Mouse (Mus musculus) thymus, postnatal 14 days (tissue): ENCODE results near the gene Gucy2g.

Experiments
- DNase-seq: peaks from one replicate; pipeline ENCODE4 v3.0.0; 2021

The Gucy2g gene

DNA sequence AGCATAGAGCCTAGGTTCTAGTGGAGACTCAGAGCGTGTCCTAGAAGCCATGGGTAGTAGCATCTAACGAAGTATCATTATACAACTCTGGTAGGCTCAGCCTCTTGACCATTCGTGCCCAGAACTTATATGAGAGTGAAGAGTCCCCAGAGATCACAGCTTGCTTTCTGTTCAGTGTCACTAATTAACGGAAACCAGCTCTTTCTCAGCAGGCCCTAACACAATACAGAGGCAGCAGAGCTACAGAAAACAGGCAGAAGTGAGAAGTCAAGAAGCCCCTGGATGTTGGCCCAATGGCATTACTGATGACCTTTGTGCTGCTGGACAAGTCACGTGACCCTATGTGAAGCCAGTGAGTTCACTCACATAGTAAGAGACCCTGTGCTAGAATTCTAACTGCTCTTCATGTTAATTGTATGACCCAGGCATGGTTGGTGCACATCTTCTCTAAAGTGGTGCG, at the start of gene Gucy2g:
TSS of gene Gucy2g (minus strand) at position 51 of the 460 bp plus-strand sequence.
- no peak for DNase-seq

DNA sequence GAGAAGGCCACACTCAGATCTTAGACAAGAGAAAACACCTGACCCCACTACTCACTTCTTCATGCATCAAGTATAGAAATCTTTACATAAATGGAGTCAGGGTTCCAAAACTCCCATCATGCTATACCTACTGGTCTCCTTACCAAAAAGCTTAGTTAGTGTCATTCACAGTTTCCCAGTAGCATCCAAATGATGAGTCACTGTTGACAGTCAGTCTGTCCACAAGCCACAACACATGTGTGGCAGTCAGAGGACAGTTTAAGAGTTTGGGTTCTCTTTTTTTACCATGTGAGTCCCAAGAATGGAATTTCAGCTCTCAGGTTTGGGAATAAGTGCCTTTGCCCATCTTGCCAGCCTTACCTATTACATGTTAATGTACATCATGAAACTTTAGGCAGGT, 47.9 kb upstream of the Gucy2g start:
- no peak for DNase-seq

DNA sequence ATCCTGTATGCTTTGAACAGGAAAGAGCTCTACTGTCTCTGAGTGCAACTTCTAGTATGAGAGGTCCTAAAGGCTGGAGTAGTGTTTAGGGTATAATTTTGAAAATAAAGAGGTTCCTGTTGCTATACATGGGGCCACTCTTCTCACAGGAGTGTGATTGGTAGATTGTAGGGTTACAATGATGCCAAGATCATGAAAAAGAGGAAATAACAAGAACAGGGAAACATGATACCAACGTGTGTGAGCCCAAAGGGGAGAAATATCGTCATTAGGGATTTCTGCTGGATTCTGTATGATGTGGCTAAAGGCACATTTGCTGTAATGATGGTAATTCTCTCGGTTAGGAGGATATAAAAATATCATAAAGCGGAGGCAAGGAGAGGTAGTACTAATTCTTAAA, 45.0 kb upstream of the Gucy2g start:
- DNase-seq = no peak

DNA sequence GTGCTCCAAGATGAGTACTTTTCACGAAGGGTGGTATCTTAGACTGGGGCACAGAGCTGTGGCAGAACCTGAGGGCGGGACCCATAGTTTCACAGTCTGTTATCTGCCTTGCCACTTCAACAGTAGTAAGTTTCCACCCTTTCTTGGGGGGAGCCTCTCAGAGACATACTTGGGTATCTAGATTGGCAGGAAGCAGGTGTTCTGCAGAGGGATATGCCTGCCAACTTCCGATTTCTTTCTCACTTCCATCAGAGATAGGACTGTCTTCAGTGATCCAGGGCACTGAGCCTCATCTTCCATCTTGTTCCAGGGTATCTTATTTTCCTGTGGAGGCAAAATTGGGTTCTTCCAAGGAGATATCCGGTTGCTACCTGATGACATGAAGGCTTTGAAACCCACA, 43.1 kb upstream of the Gucy2g start:
- no peak for DNase-seq

DNA sequence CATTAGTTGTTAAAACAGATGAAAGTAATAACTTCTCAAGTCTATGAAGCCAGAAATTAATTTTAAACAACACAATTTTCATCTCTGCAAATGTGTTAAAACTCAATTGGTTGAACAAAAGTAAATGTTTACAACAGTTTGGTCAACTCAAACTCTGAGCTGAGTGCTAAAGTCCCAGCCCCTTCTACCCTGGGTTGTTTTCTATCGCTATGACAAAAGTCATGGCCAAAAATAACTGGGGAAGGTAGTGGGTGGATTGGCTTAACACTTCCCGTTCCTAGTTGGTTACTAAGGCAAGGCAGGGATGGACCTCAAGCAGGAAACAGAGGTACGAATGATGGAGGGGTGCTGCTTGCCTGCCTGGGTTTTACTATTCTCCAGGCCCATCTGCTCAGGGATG, 35.7 kb upstream of the Gucy2g start:
- DNase-seq = no peak

GRCm38 (mm10) chr19:55276100-55276499, 35.1 kb upstream of the Gucy2g start:
- no peak for DNase-seq

GRCm38 (mm10) chr19:55273340-55273739, 32.3 kb upstream of the Gucy2g start:
- no peak for DNase-seq

DNA sequence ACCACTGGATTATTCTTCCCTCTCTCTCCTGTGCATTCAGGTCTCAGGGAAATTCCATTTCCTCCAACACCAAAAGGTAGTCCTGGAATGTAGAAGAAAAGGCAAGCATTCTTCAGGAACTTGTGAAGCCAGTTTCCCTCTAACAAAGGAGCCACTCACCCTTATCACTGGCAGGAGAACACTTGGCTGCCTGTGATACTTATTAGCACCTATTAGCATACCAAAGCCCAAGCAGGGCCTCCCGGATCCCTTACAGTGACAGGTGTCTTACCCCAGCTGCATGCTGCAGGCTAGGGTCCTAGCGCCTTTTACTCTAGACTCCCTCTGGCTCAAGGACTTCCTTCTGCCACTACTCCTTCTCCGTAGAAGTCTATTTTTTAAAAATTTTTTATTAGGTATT, 30.4 kb upstream of the Gucy2g start:
- no peak for DNase-seq

- DNase-seq = no peak
These were observed 28.0 kb upstream of the Gucy2g start for GRCm38 (mm10) chr19:55269051-55269450.

DNA sequence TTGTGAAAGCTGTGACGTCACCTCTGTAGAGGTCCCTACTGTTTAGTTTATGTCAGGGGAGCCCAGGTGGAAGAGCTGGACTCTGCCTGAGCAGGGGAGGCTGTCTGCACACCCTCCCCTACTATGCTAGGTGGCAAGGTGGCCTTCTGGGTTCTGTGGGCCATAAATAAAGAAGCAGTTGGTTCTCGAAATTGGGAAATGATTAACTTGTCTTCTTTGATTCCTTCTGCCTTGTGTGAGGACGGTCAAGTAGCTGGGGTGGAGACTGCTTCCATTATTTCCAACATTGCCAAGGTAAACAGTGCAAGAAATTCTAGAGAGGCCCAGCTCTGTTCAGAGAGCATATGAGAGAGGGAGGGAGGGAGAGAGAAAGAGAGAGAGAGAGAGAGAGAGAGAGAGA, 27.1 kb upstream of the Gucy2g start:
- DNase-seq = no peak

GRCm38 (mm10) chr19:55266786-55267185, 25.8 kb upstream of the Gucy2g start:
- no peak for DNase-seq

GRCm38 (mm10) chr19:55265269-55265668, 24.2 kb upstream of the Gucy2g start:
- DNase-seq = no peak

DNA sequence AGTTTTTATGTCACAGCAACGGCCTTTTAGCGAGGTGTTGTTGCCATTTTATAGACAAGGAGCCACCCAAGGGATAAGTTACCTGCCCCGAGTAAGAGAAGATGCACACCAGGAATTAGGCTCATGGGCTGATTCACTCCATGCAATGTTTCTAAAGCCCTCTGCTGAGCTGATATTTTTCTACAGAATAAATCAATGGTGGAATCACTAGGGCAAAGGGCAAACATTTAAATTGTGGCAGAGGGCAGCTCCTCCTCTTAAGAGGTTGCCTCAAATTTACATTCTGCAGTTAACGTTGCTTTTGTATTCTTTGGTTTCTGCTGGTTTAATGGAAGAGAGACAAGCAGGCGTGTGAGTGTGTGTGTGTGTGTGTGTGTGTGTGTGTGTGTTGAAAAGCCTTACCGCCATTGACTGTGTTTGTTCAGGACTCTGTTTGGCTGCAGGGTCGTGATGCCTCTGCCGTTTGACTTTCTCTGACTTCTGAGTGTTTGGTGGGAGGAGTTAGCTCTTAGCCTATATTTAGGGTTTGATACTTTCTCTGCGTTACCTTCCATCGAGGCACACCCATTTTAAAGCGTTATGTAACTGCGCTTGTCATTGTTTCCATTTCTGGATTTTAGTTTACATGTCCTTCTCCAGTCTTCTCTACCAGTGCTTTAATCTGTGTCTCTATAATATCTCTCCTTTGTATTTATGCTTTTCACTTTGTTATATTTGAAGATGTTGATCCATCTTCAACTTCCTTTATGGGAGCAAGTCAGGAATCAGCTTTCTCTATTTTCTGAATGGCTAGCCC, 19.6 kb upstream of the Gucy2g start:
- no peak for DNase-seq

GRCm38 (mm10) chr19:55258514-55258913, 17.5 kb upstream of the Gucy2g start:
- DNase-seq = no peak

DNA sequence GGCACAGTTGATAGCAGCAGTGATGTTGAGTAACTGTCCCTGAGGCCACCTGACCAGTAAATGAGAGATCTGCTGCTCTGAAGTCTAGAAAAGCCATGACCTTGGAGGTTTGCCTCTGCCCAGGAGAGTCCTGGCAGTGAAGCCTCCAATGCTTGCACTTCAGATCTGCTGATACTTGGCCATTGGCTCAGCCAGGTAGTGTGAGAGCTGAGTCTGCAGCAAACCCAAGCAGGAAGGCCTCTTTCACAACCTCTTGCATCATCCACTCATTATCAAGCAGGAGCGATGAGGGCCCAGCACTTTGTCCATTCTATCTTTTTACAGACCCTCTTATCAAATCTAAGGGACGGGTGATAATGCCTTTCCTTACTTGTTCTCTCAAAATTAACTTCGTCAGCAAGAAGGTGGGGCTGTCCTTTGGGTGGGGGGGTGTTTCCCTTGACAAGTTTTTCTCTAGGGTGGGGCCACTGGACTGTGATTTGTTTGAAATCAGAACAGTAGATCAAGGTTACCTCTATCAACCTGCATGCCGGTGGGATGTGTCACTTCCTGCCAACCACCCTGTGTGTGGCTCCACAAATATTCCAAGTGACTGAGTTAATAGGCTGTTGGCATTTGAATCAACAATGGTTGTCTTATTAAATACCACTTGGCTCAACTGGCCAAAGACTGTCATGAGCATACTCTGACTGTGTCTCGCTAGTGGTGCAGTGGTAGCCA, 16.8 kb upstream of the Gucy2g start:
- no peak for DNase-seq

DNA sequence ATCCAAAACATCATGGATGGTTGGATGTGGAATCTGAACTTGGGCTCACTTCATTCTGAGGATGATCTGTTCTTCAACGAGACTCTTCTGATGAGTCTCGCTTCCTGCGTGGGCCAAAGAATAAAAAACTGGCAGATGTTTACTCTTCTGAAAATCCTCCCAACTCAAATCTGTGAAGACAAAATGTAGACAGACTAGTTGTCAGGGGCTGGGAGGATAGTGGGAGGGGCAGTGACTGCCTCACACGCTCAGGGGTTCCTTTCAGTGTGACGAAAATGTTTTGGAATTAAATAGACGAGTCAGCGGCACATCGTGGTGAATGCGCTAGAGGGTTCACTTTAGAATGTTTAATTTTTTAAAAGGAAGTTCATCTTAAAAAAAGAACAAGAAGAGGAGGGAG, 15.1 kb upstream of the Gucy2g start:
- DNase-seq = no peak

- peak; percentile 82 for DNase-seq
These were observed 13.5 kb upstream of the Gucy2g start for GRCm38 (mm10) chr19:55254513-55255016.

DNA sequence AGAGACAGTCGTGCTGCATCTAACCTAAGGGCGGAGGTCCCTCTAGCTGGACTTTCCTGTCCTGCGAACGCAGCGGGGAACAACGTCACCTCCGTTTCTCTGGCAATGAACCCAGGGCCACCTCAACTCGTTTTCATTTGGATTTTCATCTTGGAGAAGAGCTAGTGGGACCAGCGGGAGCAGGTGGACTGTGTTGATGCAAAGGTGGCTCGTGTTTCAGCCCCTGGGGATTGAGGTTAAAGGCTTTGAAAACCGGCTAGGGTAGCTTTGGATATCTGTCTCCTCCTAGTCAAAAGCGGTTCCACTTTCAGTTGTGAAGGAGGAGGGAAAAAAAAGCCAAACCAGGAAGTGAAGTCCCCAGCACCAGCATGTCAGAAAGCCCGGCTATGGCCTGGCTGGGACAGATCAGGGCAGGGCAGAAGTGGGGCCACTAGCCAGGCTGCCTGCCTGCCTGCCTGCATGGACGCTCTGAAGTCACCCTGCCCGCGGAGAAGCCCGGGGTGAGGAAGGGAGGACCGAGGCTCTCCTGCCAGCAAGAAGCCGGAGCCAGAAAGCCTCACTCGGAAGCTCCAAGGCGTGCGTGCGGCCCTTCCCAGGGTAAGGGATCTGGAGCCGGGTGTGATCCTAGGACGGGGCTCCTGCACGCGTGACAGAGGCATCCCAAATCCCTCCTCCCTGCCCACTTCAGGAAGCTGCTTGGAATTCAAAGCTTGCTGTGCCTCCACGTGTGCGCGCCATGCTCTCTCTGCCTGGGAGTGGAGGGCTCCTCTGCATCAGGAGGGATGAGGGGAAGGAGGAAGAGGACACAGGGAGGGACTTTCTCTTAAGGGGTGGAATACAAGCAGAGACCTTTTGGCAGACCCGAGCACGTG, 12.8 kb upstream of the Gucy2g start:
- peak; percentile 49 for DNase-seq

GRCm38 (mm10) chr19:55253239-55253569, 12.2 kb upstream of the Gucy2g start:
- DNase-seq = no peak

DNA sequence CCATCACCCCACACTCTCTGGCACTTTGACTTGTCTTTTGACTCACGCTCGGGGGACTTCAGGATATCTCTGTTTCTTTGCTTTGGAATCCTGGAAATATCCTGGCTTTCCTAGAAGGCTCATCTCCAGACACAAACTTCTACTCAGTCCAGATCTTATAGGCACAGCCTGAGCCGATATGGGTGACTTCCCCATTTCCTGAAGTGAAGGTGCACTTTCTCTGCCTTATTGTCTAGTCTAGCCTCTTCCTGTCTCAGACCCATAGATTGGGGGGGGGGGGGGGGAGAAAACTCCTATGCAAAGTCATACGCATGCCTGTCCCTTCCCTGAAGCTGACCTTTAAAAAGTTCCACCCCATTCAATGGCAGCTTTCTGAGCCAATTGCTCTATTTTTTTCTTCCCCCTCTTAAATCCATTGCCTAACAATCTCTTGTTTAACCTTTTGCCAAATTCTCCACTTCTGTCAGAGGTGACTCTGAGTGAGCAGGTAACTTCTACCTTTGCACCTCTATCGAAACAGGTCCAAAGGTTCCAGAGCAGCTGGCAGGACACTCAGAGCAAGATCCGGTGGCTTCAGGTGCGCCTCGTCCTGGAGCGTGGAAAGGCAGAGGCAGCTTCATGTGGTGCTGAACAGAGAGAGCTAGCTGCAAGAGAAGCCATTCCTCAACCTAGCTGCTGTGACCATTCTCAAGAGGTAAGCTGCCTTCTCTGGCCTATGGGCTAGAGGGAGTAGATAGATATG, 10.5 kb upstream of the Gucy2g start, which contains the start of gene Acsl5:
TSS of gene Acsl5 (plus strand) at position 556 of the 742 bp plus-strand sequence.
- DNase-seq = no peak

DNA sequence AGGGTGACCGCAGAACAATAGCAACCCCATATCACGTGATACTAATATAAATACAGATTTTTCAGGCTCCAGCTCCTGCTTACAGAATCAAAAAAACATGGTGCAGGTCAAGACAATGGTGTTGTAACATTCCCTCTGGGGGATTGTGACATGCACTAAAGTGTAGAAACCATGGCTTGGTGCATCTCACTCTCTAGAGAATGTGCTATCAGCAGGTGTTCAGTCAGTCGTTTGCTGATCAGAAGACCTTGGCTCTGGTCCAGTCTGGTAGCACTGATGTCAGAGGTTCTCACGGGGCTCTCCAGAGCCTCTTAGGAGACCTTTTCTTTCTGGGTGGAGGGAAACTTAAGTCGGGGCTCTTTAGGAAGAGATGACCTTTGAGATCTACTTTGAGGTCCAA, 9.4 kb upstream of the Gucy2g start:
- DNase-seq = no peak

DNA sequence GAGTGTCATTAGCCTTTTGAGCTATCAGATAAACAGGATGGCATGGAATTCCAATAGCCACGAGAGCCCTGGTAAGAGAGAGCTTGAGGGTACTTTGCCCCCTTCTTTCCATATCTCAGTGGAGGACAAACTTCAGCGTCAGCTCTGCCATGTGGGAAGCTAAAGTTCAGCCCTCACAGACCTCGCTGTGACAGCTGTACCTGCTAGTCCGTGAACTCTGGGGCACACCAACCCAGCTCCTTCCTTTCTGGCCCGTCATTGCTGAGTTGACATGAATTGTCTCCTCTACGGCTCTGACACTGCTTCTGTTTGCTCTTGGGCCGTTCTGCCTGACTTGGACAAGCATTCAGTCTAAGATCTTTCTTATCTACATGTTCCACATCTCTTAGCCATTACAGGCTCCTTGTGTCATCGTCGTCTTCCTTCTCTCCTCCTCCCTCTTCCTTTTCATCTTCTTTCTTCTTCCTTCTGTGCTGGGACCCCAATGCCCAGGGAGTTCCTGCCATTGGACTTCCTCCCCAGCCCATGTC, 7.0 kb upstream of the Gucy2g start:
- DNase-seq = no peak
